Mouse (Mus musculus): ENCODE results near the gene L3mbtl4. TPM values are rescaled to one million over a fixed set of nuclear protein-coding genes. Genes with fewer than 3 reads are reported as not detected.

The L3mbtl4 gene
- polyA plus RNA-seq (2012; rRNA removed) = not detected in 2 replicates

DNA sequence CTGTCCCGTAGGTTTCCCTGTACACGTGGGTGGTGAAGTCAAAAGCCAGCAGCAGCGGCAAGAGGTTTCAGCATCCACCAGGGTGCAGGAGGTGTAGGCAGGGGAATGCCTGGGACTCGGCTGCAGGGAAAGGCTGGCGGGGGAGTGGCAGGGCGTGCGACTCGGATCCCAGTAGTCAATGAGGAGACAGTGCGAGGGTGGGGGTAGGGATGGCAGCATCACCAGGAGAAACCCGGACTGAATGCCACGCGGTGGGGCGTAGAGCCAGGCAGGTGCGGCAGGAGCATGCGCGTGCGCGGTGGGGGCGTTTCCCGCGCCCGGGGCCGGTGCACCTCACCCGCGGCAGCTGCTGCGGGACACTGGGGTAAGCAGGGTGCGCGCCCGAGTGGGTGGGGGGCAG is at the start of gene L3mbtl4:
TSS of gene L3mbtl4 (plus strand) at position 271 of the 400 bp plus-strand sequence.

DNA sequence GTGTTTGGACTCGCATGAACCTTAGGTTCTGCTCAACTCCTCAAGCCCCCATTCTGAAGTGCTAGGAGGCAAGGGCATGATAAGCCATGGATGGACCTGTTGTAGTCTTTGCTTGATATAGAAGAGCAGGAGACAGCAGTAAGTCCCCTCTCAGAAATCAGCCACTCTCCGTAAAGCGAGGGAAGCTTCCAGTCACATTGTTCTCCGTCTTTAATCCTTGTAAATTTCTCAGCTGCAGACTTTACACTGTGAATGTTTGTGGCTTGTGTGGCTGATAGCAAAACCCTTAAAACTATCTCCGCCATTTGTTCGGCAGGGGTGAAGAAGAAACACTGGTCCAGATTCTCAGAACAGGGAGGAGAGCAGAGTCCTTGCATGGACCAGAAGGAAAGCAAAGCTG is 552.7 kb downstream of the L3mbtl4 start, which contains the start of gene Tmem200c:
TSS of gene Tmem200c (plus strand) at position 301 of the 400 bp plus-strand sequence.

